Mouse (Mus musculus): ENCODE results near the gene Pbld1.

The Pbld1 gene

GRCm38 (mm10) chr10:63086304-63086703 lies 26.3 kb downstream of the Pbld1 start:
- in situ Hi-C loops (cut with MboI; ENCODE audit: low pct_unique_long_range_greater_than_20kb in 1 of 2, low sequenced_read_pairs in 2 of 2, unreplicated experiment in 1 of 2): no loop called here

GRCm38 (mm10) chr10:63089103-63089757 lies 29.3 kb downstream of the Pbld1 start:
- in situ Hi-C loops (cut with MboI; ENCODE audit: low pct_unique_long_range_greater_than_20kb in 1 of 2, low sequenced_read_pairs in 2 of 2, unreplicated experiment in 1 of 2): no loop called here

DNA sequence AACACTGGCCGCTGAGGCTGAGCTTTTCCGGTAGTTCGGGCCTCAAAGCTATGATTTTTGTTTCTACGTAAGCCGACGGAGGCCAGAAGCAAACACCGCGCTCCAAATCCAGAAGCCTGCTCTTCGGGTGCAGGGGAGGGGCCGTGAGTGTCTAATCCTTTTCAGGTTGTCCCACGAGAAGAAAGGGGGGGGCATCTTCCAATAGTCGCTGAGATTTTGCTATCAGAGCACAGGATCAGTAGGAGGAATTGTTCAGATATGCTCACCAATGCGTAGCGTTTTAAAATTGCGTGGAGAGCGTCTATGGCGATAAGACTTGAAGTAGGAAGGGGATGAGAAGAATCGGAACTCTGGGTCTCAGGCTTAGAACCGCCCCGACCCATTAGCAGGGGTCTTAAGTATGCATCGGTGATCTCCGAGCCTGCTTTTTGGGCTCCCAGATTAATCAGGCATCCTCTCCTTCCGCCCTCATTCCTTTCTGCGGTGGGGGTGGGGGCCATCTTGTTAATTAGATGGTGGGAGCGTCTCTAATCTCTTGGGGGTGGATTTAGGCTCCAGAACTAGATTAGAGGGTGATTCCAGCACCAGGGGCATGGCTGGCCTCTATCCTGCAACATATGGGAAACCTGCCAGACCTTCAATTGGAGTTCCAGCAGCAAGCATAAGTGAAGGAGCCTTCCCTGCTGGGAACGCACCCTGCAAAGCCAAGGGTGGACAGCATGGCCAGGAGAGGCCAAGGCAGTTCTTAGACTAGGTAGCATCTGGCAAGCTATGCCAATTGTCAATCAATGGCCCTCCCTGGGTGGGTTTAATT lies 30.0 kb downstream of the Pbld1 start:
- in situ Hi-C loops (cut with MboI; ENCODE audit: low pct_unique_long_range_greater_than_20kb in 1 of 2, low sequenced_read_pairs in 2 of 2, unreplicated experiment in 1 of 2): no loop called here

- in situ Hi-C loops (cut with MboI; ENCODE audit: low pct_unique_long_range_greater_than_20kb in 1 of 2, low sequenced_read_pairs in 2 of 2, unreplicated experiment in 1 of 2): no loop called here
Measured at GRCm38 (mm10) chr10:63091915-63092314, 32.0 kb downstream of the Pbld1 start.

GRCm38 (mm10) chr10:63092616-63093550 lies 32.9 kb downstream of the Pbld1 start:
- in situ Hi-C loops (cut with MboI; ENCODE audit: low pct_unique_long_range_greater_than_20kb in 1 of 2, low sequenced_read_pairs in 2 of 2, unreplicated experiment in 1 of 2): no loop called here

DNA sequence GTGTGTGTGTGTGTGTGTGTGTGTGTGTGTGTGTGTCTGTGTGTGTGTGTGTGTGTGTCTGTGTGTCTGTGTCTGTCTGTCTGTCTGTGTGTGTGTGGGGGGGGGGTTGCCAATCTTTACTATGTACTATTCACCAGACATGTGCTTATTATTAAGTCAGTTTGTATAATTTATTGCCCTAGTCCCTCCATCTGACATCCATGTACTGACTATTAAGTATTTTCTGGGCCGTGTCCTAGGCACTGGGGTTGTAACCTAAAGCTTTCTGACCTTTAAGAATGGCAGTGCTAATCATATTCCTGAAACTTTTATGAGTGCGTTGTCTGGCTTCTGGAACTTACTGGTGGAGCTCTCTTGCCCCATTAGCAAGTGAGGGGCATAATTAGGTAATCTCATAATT lies 36.8 kb downstream of the Pbld1 start:
- in situ Hi-C loops (cut with MboI; ENCODE audit: low pct_unique_long_range_greater_than_20kb in 1 of 2, low sequenced_read_pairs in 2 of 2, unreplicated experiment in 1 of 2): no loop called here

DNA sequence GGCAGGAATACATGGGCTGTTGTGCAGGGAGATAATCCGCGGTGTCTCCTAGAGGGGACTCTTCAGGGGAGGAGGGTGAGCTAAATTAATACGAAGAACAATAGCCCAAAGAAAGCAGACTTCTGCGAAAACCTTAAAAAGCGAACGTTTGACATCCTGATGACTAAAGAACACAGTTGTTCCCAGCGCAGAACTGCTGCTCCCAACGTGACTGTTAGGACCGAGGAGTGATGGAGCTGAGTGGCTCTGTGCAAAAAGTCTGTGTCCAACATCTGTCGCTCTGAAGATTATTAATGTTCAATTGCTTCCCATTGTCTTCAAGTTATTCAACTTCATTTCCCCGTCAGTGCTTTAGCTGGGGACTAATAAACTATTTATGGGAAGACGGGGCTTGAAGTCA lies 38.2 kb downstream of the Pbld1 start:
- in situ Hi-C loops (cut with MboI; ENCODE audit: low pct_unique_long_range_greater_than_20kb in 1 of 2, low sequenced_read_pairs in 2 of 2, unreplicated experiment in 1 of 2): no loop called here

DNA sequence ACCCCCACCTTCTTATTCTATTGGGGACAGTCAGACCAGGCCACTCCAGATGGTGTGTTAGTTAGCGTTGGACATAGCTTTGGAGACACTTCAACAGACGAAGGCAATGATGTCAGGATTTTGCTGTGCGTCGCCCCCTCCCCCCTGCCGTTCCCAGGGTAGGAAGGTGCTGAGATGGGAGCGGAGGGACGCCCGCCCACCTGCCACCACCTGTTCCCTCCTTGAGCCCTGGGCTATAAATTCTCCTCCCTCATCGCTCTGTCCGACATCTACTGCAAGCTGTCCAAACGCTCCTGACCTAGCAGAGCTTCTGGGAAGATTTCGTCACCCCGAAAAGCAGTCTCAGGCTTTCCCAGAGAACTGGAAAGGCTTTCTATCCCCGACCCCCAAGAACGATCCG lies 39.6 kb downstream of the Pbld1 start, which contains the start of gene Atoh7:
Atoh7 (plus strand) TSS at position 131 of the 400 bp plus-strand sequence.
- in situ Hi-C loops (cut with MboI; ENCODE audit: low pct_unique_long_range_greater_than_20kb in 1 of 2, low sequenced_read_pairs in 2 of 2, unreplicated experiment in 1 of 2): no loop called here

DNA sequence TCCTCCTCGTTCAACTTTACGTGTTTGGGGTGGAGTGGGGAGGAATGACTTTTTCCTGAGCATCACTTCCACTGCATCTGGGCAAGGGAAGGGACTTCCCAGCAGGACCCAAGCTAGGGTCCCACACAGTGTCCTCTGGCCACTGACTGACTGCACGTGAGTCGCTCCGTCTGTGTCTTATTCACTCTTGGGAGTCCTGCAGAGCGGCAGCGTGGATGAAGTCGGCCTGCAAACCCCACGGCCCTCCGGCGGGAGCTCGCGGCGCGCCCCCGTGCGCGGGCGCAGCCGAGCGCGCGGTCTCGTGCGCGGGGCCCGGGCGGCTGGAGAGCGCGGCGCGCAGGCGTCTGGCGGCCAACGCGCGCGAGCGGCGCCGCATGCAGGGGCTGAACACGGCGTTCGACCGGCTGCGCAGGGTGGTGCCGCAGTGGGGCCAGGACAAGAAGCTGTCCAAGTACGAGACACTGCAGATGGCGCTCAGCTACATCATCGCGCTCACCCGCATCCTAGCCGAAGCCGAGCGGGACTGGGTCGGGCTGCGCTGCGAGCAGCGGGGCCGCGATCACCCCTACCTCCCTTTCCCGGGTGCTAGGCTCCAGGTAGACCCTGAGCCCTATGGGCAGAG lies 40.1 kb downstream of the Pbld1 start:
- in situ Hi-C loops (cut with MboI; ENCODE audit: low pct_unique_long_range_greater_than_20kb in 1 of 2, low sequenced_read_pairs in 2 of 2, unreplicated experiment in 1 of 2): no loop called here

DNA sequence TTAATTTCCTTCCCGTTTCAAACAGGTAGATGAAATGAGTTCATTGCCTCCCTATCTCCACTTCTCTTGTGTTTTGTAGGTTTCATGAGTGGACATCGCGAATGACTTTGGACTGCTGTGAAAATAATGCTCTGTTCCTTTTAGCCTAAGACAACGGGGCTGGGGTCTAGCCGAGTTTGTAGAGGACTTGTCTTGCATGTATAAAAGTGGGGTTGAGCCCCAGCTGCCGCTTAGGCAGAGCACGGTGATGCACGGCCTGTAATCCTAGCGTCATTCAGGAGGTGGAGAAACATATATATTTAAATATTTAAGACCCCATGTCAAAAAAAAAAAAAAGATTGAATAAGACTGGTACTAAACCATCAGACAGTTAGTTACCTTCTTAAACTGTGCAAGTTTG lies 40.7 kb downstream of the Pbld1 start:
- in situ Hi-C loops (cut with MboI; ENCODE audit: low pct_unique_long_range_greater_than_20kb in 1 of 2, low sequenced_read_pairs in 2 of 2, unreplicated experiment in 1 of 2): no loop called here

DNA sequence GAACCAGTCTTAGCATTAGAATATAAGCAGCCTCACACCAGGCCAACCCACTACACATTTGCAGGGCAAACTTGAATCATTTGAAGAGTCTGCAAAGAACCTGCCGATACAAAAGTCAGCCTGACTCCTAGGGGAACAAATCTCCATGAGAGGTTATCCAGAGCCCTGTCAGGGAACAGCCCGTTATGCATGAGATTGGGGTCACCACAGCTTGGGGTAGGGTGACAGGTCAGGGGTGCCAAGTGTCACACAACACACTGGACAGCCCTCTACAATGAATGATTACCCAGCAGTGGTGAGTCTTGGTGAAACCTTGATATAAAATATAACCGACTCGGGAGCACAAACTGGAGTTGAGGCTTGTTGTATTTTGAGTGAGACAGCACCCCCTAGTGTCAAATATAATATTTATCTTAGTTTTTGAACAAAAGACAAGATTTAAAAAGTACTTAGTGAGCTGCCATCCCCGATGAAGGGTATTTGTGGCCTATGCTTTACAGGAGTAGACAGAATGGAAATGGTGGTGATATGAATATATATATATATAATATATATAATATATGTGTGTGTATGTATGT lies 53.2 kb downstream of the Pbld1 start:
- in situ Hi-C loops (cut with MboI; ENCODE audit: low pct_unique_long_range_greater_than_20kb in 1 of 2, low sequenced_read_pairs in 2 of 2, unreplicated experiment in 1 of 2): no loop called here

- in situ Hi-C loops (cut with MboI; ENCODE audit: low pct_unique_long_range_greater_than_20kb in 1 of 2, low sequenced_read_pairs in 2 of 2, unreplicated experiment in 1 of 2): no loop called here
Measured at GRCm38 (mm10) chr10:63113716-63114360, 53.9 kb downstream of the Pbld1 start.

DNA sequence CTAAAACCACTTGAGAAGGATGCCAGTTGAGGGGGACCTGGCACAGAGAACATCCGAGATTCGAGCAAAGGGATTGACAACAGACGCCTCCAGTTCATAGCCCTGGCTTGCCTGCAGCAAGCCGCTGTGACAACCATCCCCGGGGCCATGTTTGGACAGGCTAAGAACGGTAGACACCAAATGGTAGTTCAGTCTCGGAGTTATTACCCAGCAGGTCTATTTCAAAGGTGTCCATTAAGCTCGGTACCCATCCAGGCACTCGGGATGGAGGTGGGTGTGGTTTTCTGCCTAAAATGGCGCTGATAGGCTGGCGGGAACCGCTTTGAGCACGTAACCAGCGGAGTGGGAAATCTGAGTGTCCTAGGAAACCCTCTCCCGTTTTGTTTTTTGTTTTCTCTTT lies 55.9 kb downstream of the Pbld1 start:
- in situ Hi-C loops (cut with MboI; ENCODE audit: low pct_unique_long_range_greater_than_20kb in 1 of 2, low sequenced_read_pairs in 2 of 2, unreplicated experiment in 1 of 2): no loop called here

DNA sequence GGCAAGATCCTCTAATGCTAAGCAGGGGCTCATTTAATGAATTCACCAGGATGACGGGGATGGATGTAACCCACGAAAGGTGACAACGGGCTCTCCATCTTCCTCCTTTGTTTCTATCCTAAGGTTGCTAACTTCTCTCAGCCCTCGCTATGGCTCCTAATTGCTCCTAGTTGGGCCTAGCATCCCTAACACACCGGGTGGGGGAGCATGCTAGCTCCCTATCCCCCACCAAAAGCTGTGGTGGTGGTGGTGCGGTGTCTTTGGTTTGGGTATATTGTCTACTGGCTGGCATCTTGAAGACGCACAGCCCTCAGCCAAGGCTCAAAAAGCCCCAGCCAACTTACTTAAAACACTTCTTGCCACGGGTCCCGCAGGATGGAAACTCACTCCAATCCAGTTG lies 56.4 kb downstream of the Pbld1 start:
- in situ Hi-C loops (cut with MboI; ENCODE audit: low pct_unique_long_range_greater_than_20kb in 1 of 2, low sequenced_read_pairs in 2 of 2, unreplicated experiment in 1 of 2): no loop called here

GRCm38 (mm10) chr10:63117583-63117982 lies 57.6 kb downstream of the Pbld1 start:
- in situ Hi-C loops (cut with MboI; ENCODE audit: low pct_unique_long_range_greater_than_20kb in 1 of 2, low sequenced_read_pairs in 2 of 2, unreplicated experiment in 1 of 2): no loop called here

DNA sequence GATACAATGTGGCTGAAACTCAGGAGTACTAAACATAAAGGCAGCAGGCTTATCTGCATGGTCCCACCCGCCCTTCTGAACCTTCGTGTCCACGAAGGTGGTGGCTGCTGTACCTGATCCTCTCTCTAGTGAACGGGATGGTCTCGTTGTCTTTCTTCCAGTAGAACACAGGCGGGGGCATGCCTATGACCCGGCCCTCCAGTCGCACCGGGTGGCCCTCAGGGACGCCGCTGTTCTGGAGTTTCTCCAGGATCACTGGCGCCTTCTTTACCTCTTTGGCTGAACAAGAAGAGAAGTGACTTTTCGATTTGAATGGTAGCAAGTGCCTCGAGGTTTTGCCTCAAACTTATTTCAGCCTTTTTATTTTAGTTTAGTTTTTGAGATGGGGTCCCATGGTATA lies 60.0 kb downstream of the Pbld1 start:
- in situ Hi-C loops (cut with MboI; ENCODE audit: low pct_unique_long_range_greater_than_20kb in 1 of 2, low sequenced_read_pairs in 2 of 2, unreplicated experiment in 1 of 2): no loop called here

GRCm38 (mm10) chr10:63121961-63122360 lies 62.0 kb downstream of the Pbld1 start:
- in situ Hi-C loops (cut with MboI; ENCODE audit: low pct_unique_long_range_greater_than_20kb in 1 of 2, low sequenced_read_pairs in 2 of 2, unreplicated experiment in 1 of 2): no loop called here

DNA sequence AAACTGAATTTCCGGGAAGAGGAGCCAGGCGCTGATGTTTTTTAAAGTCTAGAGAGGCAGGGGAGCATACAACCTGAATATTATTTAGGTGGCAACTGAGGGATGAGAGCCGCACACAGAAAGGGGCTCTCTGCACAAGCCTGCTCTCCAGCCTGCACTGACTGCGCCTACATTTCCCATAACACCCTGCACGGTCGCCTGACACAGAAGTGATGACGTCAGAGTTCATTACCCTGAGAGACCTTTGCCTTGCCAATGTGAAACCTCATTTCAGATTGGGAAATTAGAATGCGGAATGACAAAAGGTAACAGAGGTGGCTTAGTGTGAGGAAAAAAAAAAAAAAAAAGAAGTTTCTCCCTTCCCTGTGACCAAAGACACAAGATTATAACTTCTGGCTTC lies 62.6 kb downstream of the Pbld1 start:
- in situ Hi-C loops (cut with MboI; ENCODE audit: low pct_unique_long_range_greater_than_20kb in 1 of 2, low sequenced_read_pairs in 2 of 2, unreplicated experiment in 1 of 2): no loop called here
